Mouse (Mus musculus) naive thymus-derived CD4-positive, alpha-beta T cell, adult 5 months (primary cell): ENCODE results near the gene Synpo2l. TPM values are rescaled to one million over a fixed set of nuclear protein-coding genes. Genes with fewer than 3 reads are reported as not detected.

Source experiments
- polyA plus RNA-seq: library from polyadenylated mRNA; unstranded; fragments of 100-300 nt; shearing (Covaris generic); gene quantifications from one replicate; pipeline ENCODE4 v1.2.1, GENCODE M21; 2017

Synpo2l gene
- not detected for polyA plus RNA-seq

DNA sequence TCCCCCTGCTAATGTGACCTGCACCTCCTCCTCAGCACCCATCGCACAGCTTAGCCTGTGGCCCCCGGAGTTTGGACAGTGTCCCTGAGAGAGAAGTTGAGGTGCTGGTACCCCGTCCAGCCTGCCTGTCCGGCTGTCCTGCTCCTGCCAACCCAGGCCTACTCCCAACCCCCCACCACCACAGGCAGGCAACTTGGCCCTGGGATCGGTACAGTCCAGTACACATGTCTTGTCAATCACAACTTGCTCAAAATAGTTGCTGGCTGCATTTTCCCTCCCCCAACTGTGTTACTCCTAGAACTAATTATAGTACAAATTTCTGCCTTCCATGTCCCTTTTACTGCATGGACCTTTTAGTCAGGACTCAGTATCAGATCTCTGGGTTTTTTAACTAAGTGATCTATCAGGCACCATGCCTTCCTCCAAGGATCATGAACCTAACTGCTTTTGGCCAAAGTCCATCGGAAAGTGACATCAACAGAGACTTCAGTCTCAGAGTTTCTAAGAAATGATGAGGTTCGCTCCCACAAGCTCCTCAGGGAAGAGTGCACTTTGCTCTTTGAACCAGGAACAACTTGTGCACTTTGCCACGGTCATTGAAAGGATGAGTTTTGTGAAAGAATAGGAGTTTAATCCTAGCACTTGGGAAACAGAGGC, at the start of gene Synpo2l:
TSS of gene Synpo2l (minus strand) at position 201 of the 657 bp plus-strand sequence.

DNA sequence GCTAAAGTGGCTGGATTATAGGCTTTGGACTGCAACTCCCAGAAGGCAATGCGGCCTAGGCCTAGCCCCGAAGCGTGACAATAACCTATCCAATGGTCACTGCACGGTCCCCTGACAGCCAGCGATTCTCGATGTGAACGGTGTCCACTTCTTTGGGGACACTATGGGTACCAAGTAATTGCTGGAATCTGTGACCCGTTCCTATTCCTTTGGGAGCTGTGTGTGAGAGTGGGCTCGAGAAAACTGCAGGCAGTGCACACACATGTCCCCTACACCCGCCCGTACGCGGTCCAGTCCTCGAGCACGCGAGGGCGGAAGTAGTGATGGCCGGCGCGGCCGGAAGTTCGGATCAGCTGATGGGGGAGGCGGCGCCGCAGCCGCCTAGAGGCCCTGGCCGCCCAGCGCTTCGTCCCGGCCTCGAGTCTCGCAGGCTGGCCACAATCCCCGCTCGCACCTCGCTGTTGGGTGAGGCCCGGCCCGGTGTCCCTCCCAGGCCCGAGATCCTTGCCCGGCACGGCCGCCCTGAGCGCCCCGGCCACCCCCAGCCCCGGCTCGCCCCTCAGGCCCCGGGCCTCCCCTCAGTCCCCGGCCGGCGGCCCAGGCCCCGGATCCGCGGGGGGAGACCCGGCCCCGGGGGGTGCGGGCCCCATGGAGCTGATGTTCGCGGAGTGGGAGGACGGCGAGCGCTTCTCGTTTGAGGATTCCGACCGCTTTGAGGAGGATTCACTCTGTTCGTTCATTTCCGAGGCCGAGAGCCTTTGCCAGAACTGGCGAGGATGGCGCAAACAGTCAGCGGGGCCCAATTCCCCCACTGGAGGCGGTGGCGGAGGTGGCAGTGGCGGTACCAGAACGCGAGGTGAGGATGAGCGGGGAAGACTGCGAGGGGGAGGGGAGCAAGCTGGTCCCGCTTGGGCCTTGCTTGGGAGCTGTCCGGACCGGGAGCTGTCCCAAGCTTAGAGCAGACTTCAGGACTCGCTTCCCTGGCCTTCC, 39.3 kb upstream of the Synpo2l start, which contains the start of gene Zswim8:
TSS of gene Zswim8 (plus strand) at position 352 of the 990 bp plus-strand sequence.

DNA sequence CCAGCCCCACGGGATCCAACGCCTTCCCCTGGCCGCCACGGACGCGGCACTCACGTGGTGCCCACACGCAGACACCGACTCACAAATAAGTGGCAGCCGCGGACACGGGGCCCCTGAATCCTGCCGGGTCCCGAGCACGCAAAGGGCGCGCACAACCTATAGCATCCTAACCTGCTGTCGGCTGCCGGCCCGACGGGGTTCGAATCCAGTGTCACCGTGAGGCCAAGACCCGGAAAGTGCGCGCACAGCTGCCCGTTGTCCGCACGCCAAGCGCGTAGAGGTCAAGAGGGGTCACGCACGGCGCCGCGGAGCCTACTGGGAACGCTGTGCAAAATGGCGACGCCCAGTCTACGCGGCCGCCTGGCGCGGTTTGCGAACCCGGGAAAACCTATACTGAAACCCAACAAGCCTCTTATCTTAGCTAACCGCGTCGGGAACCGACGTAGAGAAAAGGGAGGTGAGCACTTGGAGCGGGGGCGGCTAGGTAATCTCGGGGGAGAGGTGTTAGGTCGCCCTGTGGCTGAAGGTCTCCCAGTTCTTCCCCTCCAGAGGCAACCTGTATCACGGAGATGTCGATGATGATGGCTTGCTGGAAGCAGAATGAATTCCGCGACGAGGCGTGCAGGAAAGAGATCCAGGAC, 34.7 kb upstream of the Synpo2l start, which contains the start of gene Chchd1:
TSS of gene Chchd1 (plus strand) at position 266 of the 641 bp plus-strand sequence.

DNA sequence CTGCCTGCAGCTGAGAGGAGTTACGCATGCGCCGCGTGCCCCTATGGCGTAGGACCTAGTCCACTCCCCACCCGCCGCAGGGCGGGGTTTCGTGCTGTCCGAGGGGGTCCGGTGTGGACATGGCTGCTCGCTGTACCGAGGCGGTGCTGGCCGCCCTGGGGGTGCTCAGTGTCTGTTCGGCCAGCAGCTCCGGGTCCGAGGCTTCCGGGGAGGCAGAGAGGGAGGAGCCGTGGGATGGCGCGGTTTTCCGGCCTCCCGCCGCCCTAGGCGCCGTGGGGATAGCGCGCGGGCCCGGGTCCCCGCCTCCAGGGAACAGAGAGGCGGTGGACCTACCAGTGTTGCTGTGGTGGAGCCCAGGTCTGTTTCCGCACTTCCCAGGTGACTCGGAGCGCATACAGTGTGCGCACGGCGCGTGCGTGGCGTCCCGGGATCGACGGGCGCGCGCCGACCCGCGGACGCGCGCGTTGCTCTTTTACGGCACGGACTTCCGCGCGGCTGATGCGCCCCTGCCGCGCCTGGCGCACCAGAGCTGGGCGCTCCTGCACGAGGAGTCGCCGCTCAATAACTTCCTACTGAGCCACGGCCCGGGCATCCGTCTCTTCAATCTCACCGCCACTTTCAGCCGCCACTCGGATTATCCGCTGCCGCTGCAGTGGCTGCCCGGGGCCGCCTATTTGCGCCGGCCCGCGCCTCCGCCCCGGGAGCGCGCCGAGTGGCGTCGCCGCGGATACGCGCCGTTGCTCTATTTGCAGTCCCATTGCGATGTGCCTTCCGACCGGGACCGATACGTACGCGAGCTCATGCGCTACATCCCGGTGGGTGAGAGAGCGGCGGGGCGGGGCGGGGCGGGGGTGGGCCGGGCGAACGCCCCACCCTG, 27.0 kb upstream of the Synpo2l start, which contains the start of gene Fut11:
TSS of gene Fut11 (plus strand) at position 85 of the 877 bp plus-strand sequence.

DNA sequence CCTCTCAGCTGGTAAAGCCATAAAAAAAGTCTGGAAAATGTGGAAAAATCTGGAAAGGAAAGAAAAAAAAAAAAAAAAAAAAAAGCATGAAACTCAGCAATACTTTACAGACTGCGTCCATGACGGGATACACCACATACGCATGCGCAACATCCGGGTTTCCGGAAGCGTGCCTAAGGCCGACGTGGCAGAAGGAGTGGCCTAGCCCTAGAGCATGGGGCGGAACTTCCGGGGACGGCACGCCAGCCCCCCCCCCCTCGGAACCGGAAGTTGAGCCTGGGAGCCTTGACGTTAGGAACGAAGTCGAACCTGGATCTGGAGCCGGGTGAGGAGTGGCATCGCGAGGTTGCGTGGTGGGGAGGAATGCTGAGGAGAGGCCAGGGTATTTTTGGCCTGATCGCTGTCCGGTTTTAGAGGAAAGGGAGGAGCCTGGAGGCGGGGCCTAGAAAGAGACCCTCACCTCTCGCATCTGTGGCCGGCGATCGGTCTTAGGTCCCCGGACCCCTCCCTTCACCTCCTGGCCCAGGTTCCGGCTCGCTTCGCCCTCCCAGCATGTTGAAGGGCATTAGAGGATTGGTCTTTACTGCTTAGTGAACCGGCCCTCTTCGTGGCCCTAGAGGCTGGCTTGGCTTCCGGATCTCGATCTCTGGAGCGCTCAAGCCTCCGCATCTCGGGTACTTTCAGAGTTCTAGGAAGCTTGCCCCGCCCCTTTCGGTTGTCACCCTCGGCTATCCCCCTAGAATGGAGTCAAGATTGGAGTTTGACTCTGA, 6.1 kb upstream of the Synpo2l start, which contains the start of gene Sec24c:
TSS of gene Sec24c (plus strand) at position 245 of the 770 bp plus-strand sequence.

DNA sequence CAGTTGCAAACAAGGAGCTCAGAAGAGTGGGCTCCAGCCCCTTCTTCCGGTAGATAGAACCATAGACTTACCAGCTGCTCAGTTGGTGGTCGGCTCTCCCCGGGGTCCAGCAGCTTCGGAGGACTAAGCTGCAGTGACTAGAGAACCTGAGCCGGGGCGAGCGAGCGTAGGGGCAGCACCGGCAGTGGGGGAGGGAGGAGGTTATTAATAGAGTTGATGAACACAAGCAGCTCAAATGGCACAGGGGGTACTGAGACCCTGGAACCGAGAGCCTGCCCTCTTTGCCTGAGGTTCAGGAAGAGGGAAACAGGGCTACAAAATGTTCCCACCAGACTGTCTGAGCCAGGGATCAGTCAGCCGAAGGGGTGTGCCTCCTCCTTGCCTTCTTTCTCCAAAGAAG, 11.8 kb downstream of the Synpo2l start, which contains the start of gene Myoz1:
TSS of gene Myoz1 (minus strand) at position 180 of the 400 bp plus-strand sequence.

DNA sequence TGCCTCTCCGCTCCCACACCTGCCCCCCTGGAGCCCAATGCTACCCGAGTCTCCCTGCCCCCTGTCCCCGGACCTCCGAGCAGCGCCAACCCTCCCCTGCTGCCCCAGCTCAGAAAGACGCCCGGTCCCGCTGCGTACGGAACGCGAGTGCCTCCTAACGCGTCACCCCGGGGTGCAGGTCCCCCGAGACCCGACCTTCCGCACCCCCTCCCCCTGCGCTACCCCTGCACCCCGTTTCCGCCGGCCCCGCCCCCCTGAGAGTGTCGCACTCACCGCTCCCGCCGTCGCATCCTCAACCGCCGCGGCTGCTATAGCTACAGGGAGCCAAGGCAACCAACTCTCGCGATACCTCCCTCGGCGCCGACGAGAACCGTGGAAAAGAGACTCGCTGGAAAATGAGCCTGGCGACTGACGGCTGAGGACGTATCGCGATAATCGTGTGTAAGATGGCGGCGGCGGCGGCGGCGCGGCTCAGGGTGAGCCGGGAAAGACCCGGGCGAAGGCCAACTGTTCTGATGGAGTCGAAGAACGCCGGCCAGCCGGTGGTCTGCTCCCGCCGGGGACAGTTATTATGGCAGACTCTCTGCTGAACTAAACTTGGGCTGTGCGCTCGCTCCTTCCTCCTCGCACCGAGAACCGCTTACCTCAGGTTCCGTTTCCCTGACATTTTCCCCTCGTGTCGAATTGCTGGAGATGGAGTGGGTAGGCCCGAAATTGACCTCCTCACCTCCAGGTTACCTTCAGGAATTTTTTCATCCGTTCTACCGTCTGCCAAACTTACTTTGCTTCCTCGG, 27.3 kb downstream of the Synpo2l start, which contains the start of gene Usp54:
TSS of gene Usp54 (minus strand) at position 420 of the 794 bp plus-strand sequence.

Other genes with a start within 250 kb of the Synpo2l start
- gene Cfap70, start 216.1 kb downstream of the Synpo2l start, polyA plus RNA-seq = not detected
- 35.0 TPM for gene Anxa7, start 188.2 kb downstream of the Synpo2l start, polyA plus RNA-seq
- gene Mss51, start 171.5 kb downstream of the Synpo2l start, polyA plus RNA-seq = 0.88 TPM
- gene Ppp3cb, start 121.8 kb downstream of the Synpo2l start, polyA plus RNA-seq = 26.4 TPM
- 1.7 TPM for gene Usp54, start 27.3 kb downstream of the Synpo2l start, polyA plus RNA-seq
- 0.60 TPM for gene Myoz1, start 11.8 kb downstream of the Synpo2l start, polyA plus RNA-seq
- 255 TPM for gene Sec24c, start 6.0 kb upstream of the Synpo2l start, polyA plus RNA-seq
- 8.6 TPM for gene Fut11, start 26.6 kb upstream of the Synpo2l start, polyA plus RNA-seq
- gene Chchd1, start 34.7 kb upstream of the Synpo2l start, polyA plus RNA-seq = 72.9 TPM
- gene Zswim8, start 39.2 kb upstream of the Synpo2l start, polyA plus RNA-seq = 55.9 TPM
- gene Ndst2, start 66.2 kb upstream of the Synpo2l start, polyA plus RNA-seq = 30.0 TPM
- gene Camk2g, start 125.7 kb upstream of the Synpo2l start, polyA plus RNA-seq = 7.2 TPM
- not detected for gene Plau, start 168.3 kb upstream of the Synpo2l start, polyA plus RNA-seq